Mouse (Mus musculus) Patski (cell line): ENCODE results near the gene Hoxa11. TPM values are rescaled to one million over a fixed set of nuclear protein-coding genes. Genes with fewer than 3 reads are reported as not detected.

Experiments used
- ATAC-seq: fragments of 100-300 bp; one replicate; pipeline ENCODE4 v1.8.0; 2021
- CTCF ChIA-PET: fragments of 350-600 bp; sonication (Branson Sonifier 250); formaldehyde crosslinking; loops from one replicate; lab custom pipeline; 2022; ENCODE audit warnings: inconsistent platforms; lab: Charles Lee
- POLR2A ChIA-PET: fragments of 350-600 bp; sonication (Branson Sonifier 250); formaldehyde crosslinking; loops from one replicate; lab custom pipeline; 2022; ENCODE audit warnings: antibody characterized with exemption, inconsistent platforms; lab: Charles Lee
- DNase-seq: peaks from one replicate; pipeline ENCODE4 v3.0.0-alpha.2; 2011; ENCODE audit warnings: low read depth, low spot score
- H3K27me3 ChIP-seq: fragments of 371-371 bp; one replicate; pipeline ENCODE4 v1.5.1; 2021
- CTCF ChIP-seq: fragments of 100-300 bp; IDR thresholded peaks from one replicate; pipeline ENCODE4 v1.5.1; 2021
- in situ Hi-C: fragments of 300-500 bp; cut with MboI; formaldehyde crosslinking; loops from 3 replicates; pipeline ENCODE4 v1.11.1; 2018; ENCODE audit warnings: low pct_unique_long_range_greater_than_20kb, mixed read lengths
- polyA plus RNA-seq: library from polyadenylated mRNA; unstranded; gene quantifications from one replicate; pipeline ENCODE4 v1.2.3, GENCODE M21; 2021

Gene Hoxa11
- polyA plus RNA-seq, 1 experiment from 2014 or later: 19.3 TPM

GRCm38 (mm10) chr6:52223939-52224760, 21.5 kb downstream of the Hoxa11 start:
- ATAC-seq (no peak), DNase-seq (no peak)
- in situ Hi-C loops: loop anchor here (5.0 to 25.0 kb wide), 6 partner anchors 49 to 1049 kb away; partner anchors contain the start of genes 5730596B20Rik and Cbx3
- no peaks in the 10 kb centered on the region for H3K27me3 ChIP-seq
- ChIA-PET POLR2A (interaction anchor here (0.6 to 37.4 kb wide), 5 partner anchors 12 to 123 kb away, joined by 5 to 778 read pairs (median 153); partner anchors contain the start of genes 5730596B20Rik, Gm28308, Hoxa10 and Hoxa11), CTCF (interaction anchor here (0.7 to 3.7 kb wide), 11 partner anchors 9 to 1023 kb away, joined by 3 to 21 read pairs (median 5); partner anchors contain the start of genes 5730596B20Rik, Gm28308, Hoxa3 and Hoxa5)
- no peak for TF ChIP-seq CTCF

- ATAC-seq (no peak), DNase-seq (no peak)
- H3K27me3 ChIP-seq: no peaks in the 10 kb centered on the region
- in situ Hi-C loops: loop anchor here (5.0 to 25.0 kb wide), 6 partner anchors 48 to 1048 kb away; partner anchors contain the start of genes 5730596B20Rik and Cbx3
- POLR2A ChIA-PET: interaction anchor here (1.1 to 37.4 kb wide), 5 partner anchors 11 to 232 kb away, joined by 3 to 778 read pairs (median 153); partner anchors contain the start of genes 5730596B20Rik, Gm28308, Hoxa10 and Hoxa11
- no peak for TF ChIP-seq CTCF
- CTCF ChIA-PET: interaction anchor here (0.6 to 5.0 kb wide), 11 partner anchors 8 to 346 kb away, joined by 3 to 21 read pairs (median 5); partner anchors contain the start of genes Gm28308, Hoxa11, Hoxa3 and Hoxa9
Observed at GRCm38 (mm10) chr6:52222729-52223128, 22.9 kb downstream of the Hoxa11 start.

- ATAC-seq: peak; percentile 41
- H3K27me3 ChIP-seq: no peaks in the 10 kb centered on the region
Observed at GRCm38 (mm10) chr6:52221993-52222685, 23.5 kb downstream of the Hoxa11 start.

GRCm38 (mm10) chr6:52221337-52221992, 24.1 kb downstream of the Hoxa11 start, which contains the start of gene Hoxa7:
Gene Hoxa7 (minus strand): TSS chr6:52221854.
- ChIA-PET CTCF (interaction anchor here (0.8 to 5.0 kb wide), 16 partner anchors 7 to 1015 kb away, joined by 3 to 21 read pairs (median 5); partner anchors contain the start of genes Gm28308, Hoxa10, Hoxa3 and Hoxa9), POLR2A (interaction anchor here (1.4 to 37.4 kb wide), 5 partner anchors 9 to 220 kb away, joined by 3 to 778 read pairs (median 153); partner anchors contain the start of genes 5730596B20Rik, Gm28308, Hoxa10 and Hoxa11)
- H3K27me3 ChIP-seq: no peaks in the 10 kb centered on the region
- DNase-seq (peak; percentile 91), ATAC-seq (peak; percentile 57)
- in situ Hi-C loops: loop anchor here (5.0 to 25.0 kb wide), 6 partner anchors 47 to 1047 kb away; partner anchors contain the start of genes 5730596B20Rik and Cbx3
- TF ChIP-seq CTCF: no peak

More at GRCm38 (mm10) chr6:52221993-52222685, 23.5 kb downstream of the Hoxa11 start:
- in situ Hi-C loops: loop anchor here (5.0 to 25.0 kb wide), 6 partner anchors 47 to 1047 kb away; partner anchors contain the start of genes 5730596B20Rik and Cbx3
- TF ChIP-seq CTCF: no peak
- ChIA-PET POLR2A (interaction anchor here (1.1 to 37.4 kb wide), 7 partner anchors 10 to 231 kb away, joined by 3 to 778 read pairs (median 4); partner anchors contain the start of genes 5730596B20Rik, Gm28308, Hoxa10 and Hoxa11), CTCF (interaction anchor here (0.6 to 5.0 kb wide), 17 partner anchors 8 to 1015 kb away, joined by 3 to 21 read pairs (median 5); partner anchors contain the start of genes Gm28308, Hoxa10, Hoxa11 and Hoxa3)
- no peak for DNase-seq

- TF ChIP-seq CTCF: no peak
- no peaks in the 10 kb centered on the region for H3K27me3 ChIP-seq
- ChIA-PET CTCF (interaction anchor here (0.9 to 5.0 kb wide), 13 partner anchors 7 to 1014 kb away, joined by 3 to 23 read pairs (median 6); partner anchors contain the start of genes Gm28308, Hoxa10, Hoxa3 and Hoxa9), POLR2A (interaction anchor here (1.4 to 37.4 kb wide), 5 partner anchors 9 to 219 kb away, joined by 3 to 778 read pairs (median 153); partner anchors contain the start of genes 5730596B20Rik, Gm28308, Hoxa10 and Hoxa11)
- in situ Hi-C loops: loop anchor here (5.0 to 25.0 kb wide), 6 partner anchors 46 to 1046 kb away; partner anchors contain the start of genes 5730596B20Rik and Cbx3
- DNase-seq (no peak), ATAC-seq (no peak)
Observed at GRCm38 (mm10) chr6:52220865-52221310, 24.7 kb downstream of the Hoxa11 start.

- ATAC-seq (no peak), DNase-seq (no peak)
- in situ Hi-C loops: loop anchor here (5.0 to 25.0 kb wide), 6 partner anchors 45 to 1045 kb away; partner anchors contain the start of genes 5730596B20Rik and Cbx3
- no peak for TF ChIP-seq CTCF
- ChIA-PET POLR2A (interaction anchor here (1.2 to 37.4 kb wide), 6 partner anchors 8 to 360 kb away, joined by 3 to 778 read pairs (median 78); partner anchors contain the start of genes 5730596B20Rik, Gm28308, Hoxa10 and Hoxa11), CTCF (interaction anchor here (1.0 to 5.0 kb wide), 11 partner anchors 9 to 344 kb away, joined by 3 to 23 read pairs (median 8); partner anchors contain the start of genes Hoxa10 and Hoxa9)
- H3K27me3 ChIP-seq: no peaks in the 10 kb centered on the region
Observed at GRCm38 (mm10) chr6:52220003-52220864, 25.4 kb downstream of the Hoxa11 start.

GRCm38 (mm10) chr6:52219234-52219942, 26.2 kb downstream of the Hoxa11 start:
- DNase-seq (no peak), ATAC-seq (no peak)
- in situ Hi-C loops: loop anchor here (5.0 to 25.0 kb wide), 2 partner anchors 507 to 632 kb away; no protein-coding TSS in a partner anchor
- no peak for TF ChIP-seq CTCF
- CTCF ChIA-PET: interaction anchor here (1.0 to 5.0 kb wide), 11 partner anchors 8 to 343 kb away, joined by 3 to 23 read pairs (median 7); partner anchors contain the start of genes 5730596B20Rik, Hoxa10 and Hoxa9
- H3K27me3 ChIP-seq: no peaks in the 10 kb centered on the region
- POLR2A ChIA-PET: interaction anchor here (1.2 to 37.4 kb wide), 6 partner anchors 7 to 360 kb away, joined by 3 to 778 read pairs (median 80); partner anchors contain the start of genes 5730596B20Rik, Gm28308, Hoxa10 and Hoxa11
